ENCODE assay signal across 9 mouse cellular contexts in the genomic region with DNA sequence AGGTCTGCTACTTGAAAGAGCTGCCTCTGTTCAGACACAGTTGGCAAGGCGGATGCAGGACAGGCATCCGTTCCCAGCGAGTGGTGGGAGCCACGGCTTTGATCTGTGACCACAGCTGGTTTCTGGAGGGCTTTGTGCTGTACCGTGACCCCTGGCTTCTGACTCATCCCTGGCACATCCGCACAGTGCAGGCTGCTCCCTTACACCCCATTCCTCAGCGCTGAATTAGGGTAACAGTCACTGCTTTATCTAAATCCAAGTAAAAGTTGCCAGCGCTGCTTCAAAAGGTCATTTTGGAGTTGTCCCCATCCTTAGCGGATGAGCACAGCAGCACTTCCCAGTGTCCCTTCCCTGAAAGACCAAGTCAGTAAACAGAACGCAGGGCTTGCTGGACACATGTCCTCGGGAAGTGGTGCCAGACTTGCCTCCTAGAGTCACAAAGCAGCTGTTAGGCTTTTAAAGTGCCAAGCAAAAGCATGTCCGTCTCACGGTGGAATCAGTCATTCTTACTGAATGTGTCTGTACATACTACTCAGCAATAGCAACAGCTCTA.
DNase-seq lines count a peak whose midpoint lies in the region; ATAC-seq lines count a peak whose summit lies in the region.
"Had no signal": no experiment of that assay in that cellular context is flagged by ENCODE, and none has a peak within 500 bp of the region (broad histone marks: within the 10 kb centered on the region; RNA-seq: fewer than 3 reads in every experiment).

No protein-coding gene starts in this region.

- no peak overlapping the region for H3K4me3 ChIP-seq in forebrain, embryonic 15.5 days
- no peak overlapping the region for H3K4me3 ChIP-seq in forebrain, embryonic 12.5 days (replicated peaks)
- no peak overlapping the region for H3K4me3 ChIP-seq in liver, embryonic 11.5 days (ENCODE audit: low read depth, low read length)
- H3K4me3 ChIP-seq: megakaryocyte, embryonic 14.5 days had no signal

- no peak overlapping the region for H3K27ac ChIP-seq in forebrain, embryonic 15.5 days (replicated peaks)
- no peak overlapping the region for H3K27ac ChIP-seq in forebrain, embryonic 12.5 days
- H3K27ac ChIP-seq in liver, embryonic 11.5 days (ENCODE audit: low read depth, low read length), result no peak overlapping the region

- H3K9ac ChIP-seq in forebrain, embryonic 15.5 days (replicated peaks), result no peak overlapping the region
- no peak overlapping the region for H3K9ac ChIP-seq in forebrain, embryonic 12.5 days
- H3K9ac ChIP-seq in liver, embryonic 11.5 days (ENCODE audit: low read depth, low read length), result no peak overlapping the region

- no peak overlapping the region for H3K4me2 ChIP-seq in forebrain, embryonic 15.5 days (replicated peaks)
- H3K4me2 ChIP-seq in forebrain, embryonic 12.5 days, result no peak overlapping the region
- no peak overlapping the region for H3K4me2 ChIP-seq in liver, embryonic 11.5 days

- no peaks in the 10 kb centered on the region for H3K4me1 ChIP-seq in forebrain, embryonic 15.5 days
- peaks cover 5% of the 10 kb centered on the region; the same call in 1 of the 2 replicates for H3K4me1 ChIP-seq in forebrain, embryonic 12.5 days
- H3K4me1 ChIP-seq in liver, embryonic 11.5 days (replicated peaks; ENCODE audit: control insufficient read depth, insufficient read depth, low read length), result no peaks in the 10 kb centered on the region

- no peaks in the 10 kb centered on the region for H3K27me3 ChIP-seq in forebrain, embryonic 15.5 days
- no peaks in the 10 kb centered on the region for H3K27me3 ChIP-seq in forebrain, embryonic 12.5 days
- no peaks in the 10 kb centered on the region for H3K27me3 ChIP-seq in liver, embryonic 11.5 days (replicated peaks; ENCODE audit: control insufficient read depth, insufficient read depth, low read length)

- DNase-seq in thymus, postnatal 0 days (ENCODE audit: low spot score), result peak; percentile 8
- DNase-seq in thymus, postnatal 10 days (ENCODE audit: low spot score in 2 of 2), result no peak
- peak; percentile 21 to 25 for DNase-seq in heart, postnatal 36 days
- peak; percentile 24 to 31 for DNase-seq in urinary bladder, postnatal 36 days (ENCODE audit: low spot score in 2 of 2)
- DNase-seq in spleen, postnatal 4 days (ENCODE audit: low spot score in 2 of 2), result no peak
- no peak for DNase-seq in liver, embryonic 11.5 days (ENCODE audit: low spot score)

- H3K9me3 ChIP-seq in forebrain, embryonic 15.5 days, result no peaks in the 10 kb centered on the region
- no peaks in the 10 kb centered on the region for H3K9me3 ChIP-seq in forebrain, embryonic 12.5 days
- H3K9me3 ChIP-seq in liver, embryonic 11.5 days (ENCODE audit: control insufficient read depth, low read length), result no peaks in the 10 kb centered on the region

- no peaks in the 10 kb centered on the region for H3K36me3 ChIP-seq in forebrain, embryonic 15.5 days
- no peaks in the 10 kb centered on the region for H3K36me3 ChIP-seq in forebrain, embryonic 12.5 days (replicated peaks)
- H3K36me3 ChIP-seq in liver, embryonic 11.5 days (ENCODE audit: control insufficient read depth, insufficient read depth, low read length), result no peaks in the 10 kb centered on the region

- intact Hi-C loops in heart, postnatal 36 days (cut with DNase I), result no loop called here

- 0 out of 2 replicates have a peak, but pooled peaks have one; percentile 53 for ATAC-seq in forebrain, embryonic 15.5 days (replicated peaks)
- no peak for ATAC-seq in forebrain, embryonic 12.5 days (ENCODE audit: low FRiP score)
- ATAC-seq in liver, embryonic 11.5 days (replicated peaks; ENCODE audit: low FRiP score), result no peak

- WGBS in forebrain, embryonic 15.5 days, result 80% methylated on average over 13 of the region's 13 CpGs
- WGBS in forebrain, embryonic 12.5 days, result 79% methylated on average over 13 of the region's 13 CpGs
- WGBS in liver, embryonic 11.5 days, result 69% methylated on average over 13 of the region's 13 CpGs

Comparison
In these comparisons a context has a peak if more than half of its experiments do, and no peak if none do; other contexts are left out.
1. DNase-seq: peak in thymus, postnatal 0 days (single experiment), heart, postnatal 36 days (2 of 2) and urinary bladder, postnatal 36 days (2 of 2); none in thymus, postnatal 10 days (0 of 2), spleen, postnatal 4 days (0 of 2) and liver, embryonic 11.5 days (single experiment).